Mouse (Mus musculus) hindbrain, embryonic 12.5 days (tissue): Measurements from ENCODE around the gene Nhlrc1. TPM values are rescaled to one million over a fixed set of nuclear protein-coding genes. Genes with fewer than 3 reads are reported as not detected.

ENCODE experiments used
- ATAC-seq: fragments of 200-750 bp; cut with Nextera tagmentation; 2 replicates; pipeline ENCODE4 v1.8.0; 2017; ENCODE audit warnings: moderate TSS enrichment; ENCODE audit not compliant: low FRiP score
- H3K27ac ChIP-seq: fragments of 300-500 bp; sonication (generic); 2 replicates; pipeline ENCODE4 v1.5.1; 2016; ENCODE audit warnings: mild to moderate bottlenecking
- H3K27me3 ChIP-seq: fragments of 300-500 bp; sonication (generic); 2 replicates; pipeline ENCODE4 v1.6.1; 2016; ENCODE audit warnings: mild to moderate bottlenecking
- H3K36me3 ChIP-seq: fragments of 300-500 bp; sonication (generic); 2 replicates; pipeline ENCODE4 v1.6.1; 2016; ENCODE audit warnings: mild to moderate bottlenecking
- H3K4me1 ChIP-seq: fragments of 300-500 bp; sonication (generic); 2 replicates; pipeline ENCODE4 v1.6.1; 2016
- H3K4me2 ChIP-seq: fragments of 300-500 bp; sonication (generic); replicated peaks from 2 replicates; pipeline ENCODE4 v1.6.1; 2016; ENCODE audit warnings: mild to moderate bottlenecking
- H3K4me3 ChIP-seq: fragments of 300-500 bp; sonication (generic); 2 replicates; pipeline ENCODE4 v1.5.1; 2016; ENCODE audit warnings: mild to moderate bottlenecking
- H3K9ac ChIP-seq: fragments of 300-500 bp; sonication (generic); 2 replicates; pipeline ENCODE4 v1.6.1; 2016; ENCODE audit warnings: mild to moderate bottlenecking, moderate library complexity
- H3K9me3 ChIP-seq: fragments of 300-500 bp; sonication (generic); replicated peaks from 2 replicates; pipeline ENCODE4 v1.6.1; 2016; ENCODE audit warnings: mild to moderate bottlenecking
- WGBS: fragments of 180-500 bp; shearing (Covaris S2); methylation state at CpG from one replicate; pipeline ENCODE4 v1.1.7; 2016; 5-methylcytosine and 5-hydroxymethylcytosine counted together
- polyA plus RNA-seq: library from polyadenylated mRNA; unstranded; fragments of >200 nt; fragmentation: Nextera tagmentation; extraction: Ambion mirVana; gene quantifications from 2 replicates; pipeline ENCODE4 v1.2.1, GENCODE M21; 2016

The Nhlrc1 gene
- polyA plus RNA-seq = 7.4 and 8.0 TPM in 2 replicates

DNA sequence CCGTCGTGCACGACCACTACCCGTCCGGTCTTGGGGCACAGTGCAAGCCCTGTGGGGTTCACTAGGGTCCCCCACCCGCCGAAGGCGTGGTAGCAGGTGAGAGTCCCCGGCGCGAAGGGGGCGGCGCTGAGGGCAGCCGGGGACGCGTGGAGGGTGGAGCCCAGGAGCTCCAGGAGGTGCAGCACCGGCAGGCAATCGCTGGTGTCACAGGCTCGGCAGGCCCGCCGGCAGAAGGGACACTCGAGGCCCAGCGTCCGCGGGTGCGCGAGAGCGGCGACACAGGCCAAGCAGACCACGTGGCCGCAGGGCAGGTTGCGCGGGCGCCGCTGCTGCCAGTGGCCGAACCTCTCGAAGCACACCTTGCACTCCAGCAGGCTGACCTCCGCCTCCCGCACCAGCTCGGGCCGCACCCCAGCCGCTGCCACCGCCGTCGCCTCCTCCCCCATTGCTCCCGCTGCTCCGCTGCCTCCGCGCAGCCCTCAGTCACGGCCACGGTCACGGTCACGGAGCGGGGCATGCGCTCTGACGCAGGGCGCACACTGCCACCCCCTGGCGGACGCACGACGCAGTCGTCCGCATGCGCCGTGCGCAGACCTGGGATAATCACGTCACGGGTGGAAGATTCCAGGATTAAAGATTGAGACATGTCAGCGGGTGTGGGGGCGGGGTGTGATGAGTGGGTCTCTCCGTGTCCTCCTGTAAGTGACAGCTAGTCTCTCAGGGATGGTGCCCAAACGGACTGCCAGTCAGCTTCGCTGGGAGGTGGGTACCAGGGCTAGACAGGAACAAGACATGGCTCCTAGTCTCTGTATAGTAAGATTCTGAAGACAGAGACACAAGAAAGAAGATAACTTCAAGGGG is at the start of gene Nhlrc1:
Gene Nhlrc1 (minus strand): TSS at position 517 of the 861 bp plus-strand sequence.
- peaks cover 21% of the 10 kb centered on the region for H3K9me3 ChIP-seq
- H3K4me3 ChIP-seq = peak within 1 kb of the TSS; percentile 50
- peak within 1 kb of the TSS; percentile 71 for H3K9ac ChIP-seq
- H3K27ac ChIP-seq = no peak within 1 kb of the TSS
- 3% methylated on average over 70 of the region's 73 CpGs for WGBS
- 0 out of 2 replicates have a peak, but pooled peaks cover 4% of the 10 kb centered on the region for H3K36me3 ChIP-seq
- peak; percentile 86 for ATAC-seq
- H3K27me3 ChIP-seq = 0 out of 2 replicates have a peak, but pooled peaks cover 9% of the 10 kb centered on the region
- H3K4me2 ChIP-seq = peak within 1 kb of the TSS; percentile 99
- peaks cover 6% of the 10 kb centered on the region; the same call in 1 of the 2 replicates for H3K4me1 ChIP-seq

DNA sequence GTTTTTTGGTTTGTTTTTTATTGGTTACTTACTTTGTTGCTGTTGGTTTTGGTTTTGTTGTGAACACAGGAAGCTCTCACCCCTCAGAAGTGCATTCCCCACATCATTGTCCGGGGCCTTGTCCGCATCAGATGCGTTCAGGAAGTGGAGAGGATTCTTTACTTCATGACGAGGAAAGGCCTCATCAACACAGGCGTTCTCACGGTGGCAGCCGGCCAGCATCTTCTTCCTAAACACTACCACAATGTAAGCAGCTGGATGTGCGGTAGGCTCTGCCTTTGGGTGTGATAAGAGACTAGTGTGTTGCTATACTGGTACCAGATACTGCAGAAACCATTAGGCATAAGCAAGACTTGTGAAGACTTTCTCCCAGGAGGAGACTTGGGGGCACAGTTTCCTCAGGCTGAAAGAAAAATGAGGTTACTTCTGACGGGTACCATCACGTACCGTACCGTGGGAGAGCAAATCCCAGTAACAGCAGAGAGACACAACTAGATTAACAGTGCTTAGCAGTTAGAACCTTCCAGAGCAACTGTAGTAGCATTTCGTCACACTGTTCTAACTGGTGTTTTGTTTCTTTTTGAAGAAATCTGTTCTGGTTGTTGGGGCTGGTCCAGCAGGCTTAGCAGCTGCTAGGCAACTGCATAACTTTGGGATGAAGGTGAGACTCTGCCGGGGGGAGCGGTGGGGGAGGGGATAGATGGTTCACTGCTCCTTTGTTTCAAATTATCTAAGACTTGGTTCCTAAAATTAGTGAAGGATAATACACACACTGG is 49.5 kb upstream of the Nhlrc1 start:
- no peak overlapping the region for H3K9ac ChIP-seq
- no peak overlapping the region for H3K4me2 ChIP-seq
- no peak for ATAC-seq
- WGBS = 84% methylated on average over 15 of the region's 15 CpGs
- no peaks in the 10 kb centered on the region for H3K27me3 ChIP-seq
- peaks cover 68% of the 10 kb centered on the region for H3K36me3 ChIP-seq
- no peaks in the 10 kb centered on the region for H3K9me3 ChIP-seq
- H3K4me1 ChIP-seq = no peaks in the 10 kb centered on the region
- H3K4me3 ChIP-seq = no peak overlapping the region
- H3K27ac ChIP-seq = no peak overlapping the region

DNA sequence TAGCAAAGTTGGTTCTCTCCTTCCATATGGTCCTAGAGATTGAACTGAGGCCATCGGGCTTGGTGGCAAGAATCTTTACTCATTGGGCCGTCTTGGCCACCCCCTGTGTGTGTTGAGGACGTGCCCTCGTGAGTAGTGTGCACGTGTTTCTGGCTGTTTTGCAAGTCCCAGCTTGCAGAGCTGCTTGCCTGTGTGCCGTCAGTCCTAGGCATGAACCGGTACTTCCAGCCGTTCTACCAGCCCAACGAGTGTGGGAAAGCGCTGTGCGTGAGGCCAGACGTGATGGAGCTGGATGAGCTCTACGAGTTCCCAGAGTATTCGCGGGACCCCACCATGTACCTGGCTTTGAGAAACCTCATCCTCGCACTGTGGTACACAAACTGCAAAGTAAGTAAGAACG is 48.1 kb upstream of the Nhlrc1 start:
- H3K9me3 ChIP-seq = no peaks in the 10 kb centered on the region
- no peak for ATAC-seq
- peaks cover 66% of the 10 kb centered on the region for H3K36me3 ChIP-seq
- no peaks in the 10 kb centered on the region for H3K27me3 ChIP-seq
- no peak overlapping the region for H3K9ac ChIP-seq
- no peaks in the 10 kb centered on the region for H3K4me1 ChIP-seq
- H3K4me3 ChIP-seq = no peak overlapping the region
- no peak overlapping the region for H3K4me2 ChIP-seq
- 93% methylated on average over 17 of the region's 17 CpGs for WGBS
- H3K27ac ChIP-seq = no peak overlapping the region

DNA sequence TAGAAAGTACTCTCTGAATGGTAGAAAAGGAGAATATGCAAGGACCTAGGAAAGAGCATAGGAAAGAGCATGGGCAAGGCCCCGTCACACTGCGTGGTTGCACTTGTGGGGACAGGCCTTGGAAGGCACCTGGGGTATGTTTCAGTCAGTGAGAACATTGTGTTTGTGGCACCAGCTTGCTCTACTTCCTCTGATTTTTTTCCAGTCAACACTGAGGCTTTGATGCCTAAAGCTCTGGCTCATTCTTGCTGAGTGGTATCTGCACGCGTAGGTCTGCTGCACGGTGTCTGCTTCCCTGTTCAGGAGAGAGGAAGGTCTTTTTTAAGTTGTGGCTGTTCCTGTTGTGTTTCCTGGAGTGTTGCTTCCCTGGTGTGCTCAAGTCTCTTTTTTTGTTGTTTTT is 42.1 kb upstream of the Nhlrc1 start:
- Histone ChIP-seq H3K4me3 (no peak overlapping the region), H3K27me3 (no peaks in the 10 kb centered on the region), H3K27ac (no peak overlapping the region), H3K4me1 (0 out of 2 replicates have a peak, but pooled peaks cover 2% of the 10 kb centered on the region), H3K9ac (no peak overlapping the region), H3K36me3 (peaks cover 63% of the 10 kb centered on the region), H3K4me2 (no peak overlapping the region), H3K9me3 (no peaks in the 10 kb centered on the region)
- 93% methylated on average over 5 of the region's 5 CpGs for WGBS
- no peak for ATAC-seq

DNA sequence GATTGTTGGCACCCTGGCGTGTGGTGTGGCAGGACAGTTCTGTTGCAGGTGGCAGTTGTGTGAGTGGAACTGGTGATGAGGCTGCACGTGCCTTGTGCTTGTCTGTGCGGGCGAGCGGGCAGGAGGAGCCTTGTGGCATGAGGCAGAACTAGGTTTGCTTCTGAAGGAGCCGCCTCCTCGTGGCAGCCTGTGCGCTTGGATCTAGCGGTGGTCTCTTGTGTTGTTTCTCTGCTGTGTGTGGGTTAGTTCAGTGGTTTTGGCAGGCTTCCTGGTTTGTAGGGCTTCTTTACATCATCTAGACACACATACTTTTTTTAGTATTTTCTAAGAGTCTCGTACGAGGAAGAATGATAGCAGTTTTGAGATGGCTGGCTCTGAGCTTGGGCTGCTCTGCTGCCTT is 41.5 kb upstream of the Nhlrc1 start:
- H3K4me1 ChIP-seq = 0 out of 2 replicates have a peak, but pooled peaks cover 2% of the 10 kb centered on the region
- WGBS = 90% methylated on average over 11 of the region's 11 CpGs
- H3K27ac ChIP-seq = no peak overlapping the region
- no peak overlapping the region for H3K4me2 ChIP-seq
- H3K9me3 ChIP-seq = no peaks in the 10 kb centered on the region
- peaks cover 67% of the 10 kb centered on the region for H3K36me3 ChIP-seq
- H3K4me3 ChIP-seq = no peak overlapping the region
- H3K9ac ChIP-seq = no peak overlapping the region
- no peaks in the 10 kb centered on the region for H3K27me3 ChIP-seq
- no peak for ATAC-seq

DNA sequence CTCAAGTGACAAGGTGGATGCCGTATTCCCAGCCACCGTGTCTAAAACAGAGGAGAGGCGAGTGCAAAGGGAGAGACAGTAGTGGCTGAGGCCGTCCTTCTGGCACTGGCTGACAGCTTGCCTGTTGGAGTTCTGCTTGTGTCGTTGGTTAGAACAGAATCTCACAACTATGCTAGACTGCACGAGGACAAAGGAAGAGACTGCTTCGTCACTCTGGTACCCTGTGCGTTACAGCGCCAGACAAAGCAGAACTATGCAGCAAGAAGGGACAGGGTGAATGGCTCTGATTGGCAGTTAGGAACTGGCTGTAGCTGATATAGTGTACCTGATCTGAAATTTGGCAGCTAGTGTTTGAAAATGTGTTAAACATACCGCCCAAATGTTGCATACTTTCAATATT is 39.3 kb upstream of the Nhlrc1 start:
- Histone ChIP-seq H3K9me3 (no peaks in the 10 kb centered on the region), H3K27ac (no peak overlapping the region), H3K4me1 (0 out of 2 replicates have a peak, but pooled peaks cover 2% of the 10 kb centered on the region), H3K4me3 (no peak overlapping the region), H3K36me3 (peaks cover 68% of the 10 kb centered on the region), H3K9ac (no peak overlapping the region), H3K27me3 (no peaks in the 10 kb centered on the region), H3K4me2 (no peak overlapping the region)
- WGBS = 46% methylated on average over 10 of the region's 10 CpGs
- no peak for ATAC-seq

DNA sequence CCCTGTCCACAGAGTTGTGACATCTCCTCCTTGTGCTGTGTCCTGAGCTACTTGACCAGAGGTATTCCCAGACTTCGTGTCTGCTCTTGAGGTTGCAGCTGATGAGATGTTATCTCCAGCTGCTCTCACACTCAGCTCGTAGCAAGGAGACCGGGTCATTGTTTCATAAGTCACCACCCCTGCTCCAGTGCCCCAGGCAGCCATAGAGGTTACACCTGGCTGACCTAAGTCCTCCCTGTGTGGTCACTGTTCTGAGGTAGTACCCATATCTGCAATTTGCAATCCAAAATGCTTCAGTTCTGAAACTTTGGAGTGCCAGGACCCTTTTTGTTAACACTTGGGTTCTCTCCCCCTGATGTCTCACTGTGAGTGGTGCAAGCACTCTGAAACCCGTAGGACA is 35.4 kb upstream of the Nhlrc1 start:
- Histone ChIP-seq H3K27ac (no peak overlapping the region), H3K4me2 (no peak overlapping the region), H3K9ac (no peak overlapping the region), H3K4me1 (0 out of 2 replicates have a peak, but pooled peaks cover 2% of the 10 kb centered on the region), H3K36me3 (peaks cover 50% of the 10 kb centered on the region), H3K27me3 (no peaks in the 10 kb centered on the region), H3K4me3 (no peak overlapping the region), H3K9me3 (no peaks in the 10 kb centered on the region)
- 79% methylated on average over 4 of the region's 4 CpGs for WGBS
- no peak for ATAC-seq

DNA sequence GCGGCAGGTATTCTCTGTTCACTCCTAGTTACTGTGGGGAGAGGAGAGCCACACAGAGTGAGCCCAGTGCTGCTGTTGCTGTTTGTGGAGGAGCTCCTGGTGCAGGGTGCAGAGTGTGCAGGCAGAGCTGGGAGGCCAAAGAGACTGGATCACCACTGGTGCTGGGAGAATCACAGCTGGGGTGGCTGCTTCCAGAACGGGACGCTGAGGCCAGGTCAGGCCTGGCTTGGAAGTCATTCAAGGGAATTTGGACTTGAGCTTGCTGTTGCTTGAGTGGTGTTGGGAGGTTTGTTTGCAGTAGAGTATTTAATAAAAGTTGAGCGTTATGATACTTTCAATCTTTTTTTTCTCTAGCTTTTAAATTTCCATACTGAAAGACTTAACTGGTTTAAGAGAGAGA is 33.3 kb upstream of the Nhlrc1 start:
- ATAC-seq = no peak
- H3K4me1 ChIP-seq = peaks cover 9% of the 10 kb centered on the region
- no peak overlapping the region for H3K27ac ChIP-seq

DNA sequence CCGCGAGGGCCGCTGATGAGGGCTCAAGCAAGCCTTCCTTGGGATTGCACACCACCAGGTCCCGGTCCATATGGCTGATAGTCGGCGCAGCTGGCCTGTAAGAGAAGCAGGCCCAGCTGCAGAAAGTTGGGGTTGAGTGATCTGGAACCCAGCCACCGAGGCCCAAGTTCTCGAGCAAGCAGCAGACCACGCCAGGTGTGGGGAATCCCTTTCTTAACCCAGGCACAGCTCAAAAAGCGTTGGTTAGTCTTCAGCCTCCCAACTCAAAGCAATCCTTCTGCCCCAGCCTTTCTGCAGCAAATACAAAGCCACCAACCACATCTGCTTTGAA is 29.9 kb upstream of the Nhlrc1 start, which contains the start of gene Tpmt:
Gene Tpmt (minus strand): TSS at position 121 of the 331 bp plus-strand sequence.
- H3K4me1 ChIP-seq = peaks cover 12% of the 10 kb centered on the region
- H3K4me2 ChIP-seq = peak within 1 kb of the TSS; percentile 100
- H3K9ac ChIP-seq = peak within 1 kb of the TSS; percentile 86
- 13% methylated on average over 10 of the region's 10 CpGs for WGBS
- peaks cover 11% of the 10 kb centered on the region for H3K36me3 ChIP-seq
- no peaks in the 10 kb centered on the region for H3K27me3 ChIP-seq
- H3K27ac ChIP-seq = peak within 1 kb of the TSS; percentile 83
- H3K9me3 ChIP-seq = no peaks in the 10 kb centered on the region
- H3K4me3 ChIP-seq = peak within 1 kb of the TSS; percentile 81
- ATAC-seq = no peak

More for the DNA sequence above, 33.3 kb upstream of the Nhlrc1 start:
- whole genome bisulfite sequencing = 92% methylated on average over 4 of the region's 4 CpGs
- H3K36me3 ChIP-seq = peaks cover 41% of the 10 kb centered on the region
- H3K4me2 ChIP-seq = no peak overlapping the region
- no peak overlapping the region for H3K9ac ChIP-seq
- no peaks in the 10 kb centered on the region for H3K27me3 ChIP-seq
- no peak overlapping the region for H3K4me3 ChIP-seq
- no peaks in the 10 kb centered on the region for H3K9me3 ChIP-seq

DNA sequence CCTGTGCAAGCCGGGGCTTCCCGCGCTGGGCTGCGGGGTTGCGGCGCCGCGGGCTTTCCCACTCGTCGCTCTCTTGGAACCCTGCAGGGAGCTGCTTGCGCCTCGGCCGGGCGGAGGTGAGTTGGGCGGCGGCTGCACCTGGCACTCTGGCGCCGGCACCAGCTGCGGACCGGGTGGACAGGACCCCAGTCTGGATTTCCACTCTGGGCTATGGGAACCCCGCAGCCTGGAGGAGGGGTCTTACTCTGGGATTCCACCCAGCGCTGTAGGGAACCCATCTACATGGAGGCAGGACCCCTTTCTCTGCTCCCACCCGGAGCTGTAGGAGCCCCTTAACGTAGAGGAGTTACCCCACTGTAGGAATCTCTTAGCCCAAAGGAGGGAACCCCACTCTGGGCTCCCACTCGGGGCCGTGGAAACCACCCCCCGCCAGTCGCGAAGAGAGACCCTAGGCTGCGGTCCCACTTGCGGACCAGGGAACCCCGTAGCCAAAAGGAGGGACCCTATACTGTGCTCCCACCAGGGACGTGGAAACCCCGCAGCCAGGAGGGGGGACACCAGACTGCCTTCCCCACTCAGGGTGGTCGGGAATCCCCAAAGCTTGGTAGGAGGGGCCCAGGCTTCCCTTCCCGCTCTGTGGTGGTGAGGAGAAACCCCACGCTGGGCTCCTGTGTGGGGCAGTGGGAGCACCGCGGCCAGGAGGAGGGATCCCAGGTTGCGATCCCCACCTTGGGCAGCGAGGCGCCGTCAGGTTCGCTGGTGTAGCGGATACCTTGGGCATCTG is 29.4 kb upstream of the Nhlrc1 start:
- peak; percentile 14; the same call in 1 of the 2 replicates for ATAC-seq

DNA sequence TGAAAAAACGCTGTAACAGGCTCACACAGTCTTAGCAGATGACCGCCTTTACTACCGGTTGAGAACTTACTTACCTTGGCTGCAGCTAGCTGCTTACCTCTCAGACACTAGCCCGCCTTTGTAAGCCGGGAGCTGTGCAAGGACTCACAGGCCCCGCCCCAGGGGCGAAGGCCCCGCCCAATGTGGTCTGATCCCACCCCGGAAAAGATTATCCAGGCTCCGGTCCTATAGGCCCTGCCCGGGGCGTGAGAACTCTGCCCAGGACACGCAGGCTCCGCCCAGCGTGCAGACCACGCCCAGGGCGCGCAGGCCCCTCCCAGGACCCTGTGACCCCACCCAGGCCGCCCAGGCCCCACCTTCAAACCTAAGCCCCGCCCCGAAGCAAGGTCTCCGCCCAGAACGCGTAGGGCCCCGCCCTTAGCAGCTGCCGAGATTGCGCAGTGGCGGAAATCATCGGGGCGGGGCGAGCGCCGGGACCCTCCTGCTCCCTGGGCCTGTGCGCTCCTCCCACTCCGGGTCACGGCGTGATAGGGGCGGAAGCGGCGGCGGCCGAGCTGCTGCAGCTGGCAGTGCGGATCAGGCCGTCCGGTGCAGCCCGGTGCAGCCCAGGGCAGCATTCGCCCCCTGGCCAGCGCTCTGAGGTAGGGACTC is 28.5 kb upstream of the Nhlrc1 start, which contains the start of gene Kdm1b:
Gene Kdm1b (plus strand): TSS at position 470 of the 651 bp plus-strand sequence.
- Histone ChIP-seq H3K36me3 (peaks cover 3% of the 10 kb centered on the region; the same call in 1 of the 2 replicates), H3K27me3 (no peaks in the 10 kb centered on the region), H3K27ac (peak within 1 kb of the TSS; percentile 83), H3K4me3 (peak within 1 kb of the TSS; percentile 81), H3K9ac (peak within 1 kb of the TSS; percentile 86), H3K4me2 (peak within 1 kb of the TSS; percentile 100), H3K4me1 (peaks cover 12% of the 10 kb centered on the region), H3K9me3 (no peaks in the 10 kb centered on the region)
- peak; percentile 97 for ATAC-seq
- WGBS = under 1% methylated on average over 48 of the region's 48 CpGs

More for the DNA sequence above, 29.4 kb upstream of the Nhlrc1 start:
- Histone ChIP-seq H3K9ac (peak overlapping the region; percentile 86), H3K4me2 (peak overlapping the region; percentile 100), H3K27me3 (no peaks in the 10 kb centered on the region), H3K9me3 (no peaks in the 10 kb centered on the region), H3K27ac (peak overlapping the region; percentile 83), H3K36me3 (peaks cover 6% of the 10 kb centered on the region), H3K4me1 (peaks cover 12% of the 10 kb centered on the region), H3K4me3 (peak overlapping the region; percentile 81)
- WGBS = under 1% methylated on average over 45 of the region's 45 CpGs
